Mouse (Mus musculus) A20 (cell line): Measurements from ENCODE around the gene Map1a.

Experiments used
- DNase-seq: peaks from one replicate; pipeline ENCODE4 v3.0.0-alpha.2; 2011; ENCODE audit warnings: low read depth, low spot score

The Map1a gene

DNA sequence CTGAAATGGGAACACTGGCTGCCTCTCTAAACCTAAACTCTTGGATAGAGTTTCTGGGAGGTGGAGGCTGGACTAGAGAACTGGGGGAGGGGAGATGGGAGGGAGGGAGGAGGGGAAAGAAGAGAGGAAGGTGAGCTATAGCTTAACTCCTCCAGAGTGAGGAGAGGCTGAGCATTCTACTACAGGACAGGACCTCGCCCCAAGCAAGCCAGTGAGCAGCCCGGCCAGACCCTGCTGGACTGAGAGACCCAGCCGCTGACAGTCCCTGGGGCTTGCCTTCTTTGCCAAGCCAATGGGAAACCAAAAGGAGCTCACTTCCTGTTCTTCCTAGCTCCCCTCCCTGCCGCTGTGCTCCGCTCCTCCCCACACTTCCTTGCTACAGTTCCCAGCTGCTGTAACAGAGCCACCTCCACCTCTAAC lies 19.6 kb downstream of the Map1a start:
- DNase-seq = no peak

DNA sequence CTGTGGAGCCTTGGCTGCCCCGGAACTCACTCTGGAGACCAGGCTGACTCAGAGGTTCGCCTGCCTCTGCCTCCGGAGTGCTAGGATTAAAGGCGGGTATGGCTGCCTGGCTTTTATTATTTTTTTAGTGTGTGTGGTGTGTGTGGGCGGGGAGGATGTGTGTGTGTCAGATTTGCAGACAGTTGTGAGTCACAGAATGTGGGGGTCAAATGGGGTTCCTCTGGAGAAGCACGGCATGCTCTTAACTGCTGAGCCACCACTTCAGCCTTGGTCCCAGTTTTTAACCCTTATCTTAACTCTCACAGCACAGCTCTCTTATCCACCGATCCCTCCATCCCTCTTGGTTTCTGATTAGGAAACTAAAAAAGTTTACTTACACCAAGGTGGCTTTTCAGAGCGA lies 26.9 kb downstream of the Map1a start:
- no peak for DNase-seq

DNA sequence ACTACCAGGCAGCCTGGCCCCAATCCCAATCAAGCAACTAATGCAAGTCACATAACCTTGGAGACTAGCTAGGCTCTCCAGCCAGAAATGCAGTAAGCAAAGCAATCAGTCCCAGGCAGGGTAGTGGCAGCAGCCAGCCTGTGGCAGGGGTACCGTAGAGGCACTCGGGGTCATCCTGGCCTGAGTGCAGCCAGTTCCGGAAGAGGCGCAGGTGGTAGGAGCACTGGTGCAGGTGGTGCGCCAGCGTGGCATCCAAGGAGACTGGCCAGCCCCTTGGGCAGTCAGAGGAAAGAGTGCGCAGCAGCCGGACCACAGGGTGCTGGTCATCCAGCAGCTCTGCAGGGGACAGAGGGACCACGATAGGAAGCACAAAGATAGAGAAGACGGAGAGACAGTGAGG lies 33.6 kb downstream of the Map1a start:
- DNase-seq = no peak

DNA sequence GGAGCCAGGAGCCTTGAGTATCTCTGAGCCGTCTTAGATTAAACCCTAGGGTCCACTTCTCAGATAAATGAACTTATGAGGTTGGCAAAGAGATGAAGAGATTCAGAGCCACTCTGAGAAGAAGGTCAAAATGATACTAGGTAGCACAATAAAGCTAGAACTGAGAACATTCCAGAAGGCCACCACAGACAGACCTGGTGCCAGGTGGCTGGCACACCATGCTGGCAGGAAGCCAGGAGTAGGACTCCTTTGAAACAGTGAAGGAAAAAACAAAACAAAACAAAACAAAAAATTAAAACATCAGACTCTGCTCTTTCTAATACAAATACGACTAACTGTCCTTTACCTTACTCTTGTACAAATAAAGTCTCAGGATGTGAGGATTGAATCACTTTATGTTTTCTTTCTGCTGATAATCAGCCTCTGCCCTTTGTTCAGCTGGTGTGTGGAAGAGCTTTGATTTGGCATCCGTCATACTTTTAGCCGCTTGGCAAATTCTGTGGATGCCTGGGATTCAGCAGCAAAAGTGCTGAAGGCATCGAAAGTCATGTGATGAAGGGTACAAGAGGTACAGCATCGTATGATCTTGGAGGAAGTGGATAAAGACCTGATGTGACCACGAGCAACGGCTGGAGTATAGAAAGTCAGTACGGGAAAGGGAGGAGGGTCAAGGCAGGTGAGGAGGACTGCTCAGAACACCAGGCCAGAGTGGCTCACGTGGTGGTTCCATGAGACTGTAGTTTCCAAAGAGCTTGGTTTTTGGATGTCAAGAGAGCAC lies 34.5 kb downstream of the Map1a start:
- no peak for DNase-seq

DNA sequence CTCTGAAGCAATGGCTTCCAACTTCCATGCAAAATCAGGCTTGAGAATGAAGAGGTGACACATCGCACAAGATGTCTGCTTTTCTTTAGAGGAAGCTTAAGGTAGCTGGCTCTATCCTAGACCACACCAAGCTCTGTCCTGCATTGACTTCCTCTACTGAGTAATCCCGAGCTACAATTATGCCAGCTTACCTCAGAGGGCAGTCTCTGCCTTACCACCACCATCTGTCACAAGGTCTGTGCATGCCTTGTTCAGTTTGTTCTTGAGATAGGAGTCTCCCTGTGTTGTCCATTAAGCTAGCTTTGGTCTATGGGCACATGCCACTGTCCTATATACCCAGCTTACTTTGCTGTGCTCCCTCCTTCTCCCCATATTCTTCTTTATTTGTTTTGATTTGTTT lies 40.1 kb downstream of the Map1a start:
- no peak for DNase-seq

DNA sequence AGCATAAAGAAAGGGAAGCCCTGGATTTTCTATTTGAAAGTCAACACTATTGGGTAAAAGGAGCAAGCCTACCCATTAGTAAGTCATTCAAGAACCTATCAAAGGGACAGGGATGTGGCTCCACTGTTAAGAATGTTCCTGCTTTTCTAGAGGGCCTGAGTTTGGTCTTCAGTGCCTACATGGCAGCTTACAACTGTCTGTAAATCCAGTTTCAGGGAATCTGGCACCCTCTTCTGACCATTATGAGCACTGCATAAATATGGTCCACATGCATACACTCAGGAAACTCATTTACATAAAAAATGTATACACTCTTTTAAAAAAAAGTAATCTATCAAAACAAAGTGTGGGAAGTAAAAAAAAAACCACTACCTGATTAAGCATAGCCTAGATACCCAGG lies 49.7 kb downstream of the Map1a start:
- DNase-seq = peak; percentile 39

DNA sequence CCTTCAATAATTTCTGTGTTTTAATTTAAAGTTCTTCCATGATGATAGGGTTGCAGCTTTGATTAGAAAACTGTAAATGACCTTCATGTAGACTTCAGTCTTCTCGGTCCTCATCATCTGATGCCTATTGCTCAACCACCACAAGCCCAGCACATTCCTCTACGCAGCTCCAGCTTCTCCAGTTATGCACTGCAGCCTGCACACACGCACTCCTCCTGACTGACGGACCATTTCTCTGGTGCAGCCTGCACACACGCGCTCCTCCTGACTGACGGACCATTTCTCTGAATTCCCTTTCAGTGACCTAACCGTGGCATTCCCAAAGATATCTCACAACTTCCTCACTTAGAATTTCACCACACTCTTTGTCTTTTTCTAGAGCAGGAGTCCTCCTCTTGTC lies 63.8 kb downstream of the Map1a start:
- no peak for DNase-seq

DNA sequence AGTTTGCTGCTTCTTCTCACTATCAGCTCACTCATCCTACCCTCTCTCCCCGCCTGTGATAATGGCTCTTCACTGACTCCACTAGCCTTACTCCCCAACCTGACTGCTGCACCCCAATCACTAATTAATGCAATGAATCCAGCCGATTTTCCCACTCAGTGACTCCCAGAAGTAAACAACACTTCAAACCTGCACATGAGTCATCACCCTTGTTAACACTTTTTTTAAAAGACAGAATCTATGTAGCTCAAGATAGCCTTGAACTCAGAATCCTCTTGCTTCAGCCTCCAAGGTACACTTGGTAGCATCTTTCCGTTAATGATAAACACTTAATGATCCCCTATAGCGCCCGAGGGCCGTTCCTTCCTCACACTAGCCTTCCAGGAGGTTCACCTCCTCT lies 65.0 kb downstream of the Map1a start:
- no peak for DNase-seq

DNA sequence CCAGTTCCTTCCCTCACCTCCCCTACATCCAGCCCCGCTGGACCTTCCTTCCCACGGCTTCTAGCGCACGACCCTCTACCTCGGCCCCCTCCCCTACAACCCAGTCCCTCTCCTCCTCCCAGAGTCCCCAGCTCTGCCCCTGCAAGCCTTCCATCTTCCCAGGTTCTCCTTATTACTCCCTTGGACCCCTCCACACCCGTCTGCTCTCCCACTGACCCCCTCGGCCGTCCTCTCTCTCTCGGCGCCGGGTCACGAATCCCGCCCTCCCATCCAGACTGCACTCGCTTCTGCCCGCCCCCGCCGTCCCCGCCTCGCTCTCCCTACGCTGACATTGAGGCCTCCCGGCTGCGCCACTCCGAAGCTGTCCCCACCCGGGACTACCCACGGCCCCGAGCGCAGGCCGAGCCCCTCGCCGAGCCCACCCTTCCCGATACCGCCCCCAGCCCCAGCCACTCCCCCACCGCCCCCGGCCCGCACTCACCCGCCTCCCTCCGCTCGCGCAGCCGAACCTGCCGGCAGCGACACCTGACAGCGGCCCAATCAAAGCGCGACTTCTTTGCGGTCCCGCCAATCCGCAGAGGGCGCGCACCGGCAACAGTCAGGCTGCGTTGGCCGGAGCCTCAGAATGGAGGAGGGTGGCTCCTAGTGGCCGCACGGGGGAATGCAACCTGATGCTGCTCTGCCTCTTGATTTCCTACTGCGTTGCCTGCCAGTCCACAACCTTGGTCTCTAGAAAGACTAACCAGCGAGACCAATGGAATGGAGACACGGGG lies 65.6 kb downstream of the Map1a start, which contains the start of gene Ppip5k1:
Gene Ppip5k1, minus strand, starts transcription at position 577 of the 773 bp plus-strand sequence.
- peak; percentile 95 for DNase-seq

DNA sequence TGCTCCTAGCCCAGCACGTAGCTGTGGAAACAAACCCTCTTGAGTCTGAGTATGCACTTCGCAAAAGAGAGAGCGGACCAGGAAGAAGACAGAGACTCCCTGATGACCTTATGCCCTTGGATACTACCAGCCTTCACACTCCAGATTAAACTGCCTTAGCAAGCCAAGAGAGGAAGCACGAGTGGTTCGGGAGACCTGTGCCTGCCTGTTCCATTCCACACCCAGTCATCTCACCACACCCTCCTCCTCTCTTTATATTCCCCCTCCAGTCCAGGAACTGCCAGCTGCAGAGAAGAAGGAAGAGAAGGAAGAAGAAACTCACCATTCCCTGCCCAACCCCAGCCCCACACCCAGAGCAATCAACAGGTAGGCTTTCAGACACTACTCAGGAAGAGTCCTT lies 68.1 kb downstream of the Map1a start, which contains the start of gene Ckmt1:
Gene Ckmt1, plus strand, starts transcription at position 221 of the 400 bp plus-strand sequence.
- DNase-seq = no peak

DNA sequence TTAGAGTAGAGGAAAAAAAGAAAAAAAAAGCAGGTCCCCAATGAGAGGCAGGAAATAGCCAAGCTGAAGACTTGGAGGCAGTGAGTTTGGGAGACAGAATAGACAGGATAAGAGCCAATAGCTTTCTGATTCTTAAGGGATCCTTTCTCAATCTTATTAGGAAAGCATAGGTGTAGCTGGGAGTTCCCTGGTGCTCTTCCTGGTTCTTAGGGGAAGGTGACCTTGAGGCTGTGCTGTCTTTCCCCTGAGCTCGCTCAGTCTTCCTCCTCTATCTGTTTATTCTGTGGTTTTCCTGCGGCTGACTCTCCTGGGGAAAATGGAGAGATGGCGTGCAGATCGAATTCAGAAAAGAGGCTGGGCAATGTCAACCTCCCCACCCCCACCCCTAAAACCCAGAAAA lies 68.6 kb downstream of the Map1a start:
- DNase-seq = no peak

DNA sequence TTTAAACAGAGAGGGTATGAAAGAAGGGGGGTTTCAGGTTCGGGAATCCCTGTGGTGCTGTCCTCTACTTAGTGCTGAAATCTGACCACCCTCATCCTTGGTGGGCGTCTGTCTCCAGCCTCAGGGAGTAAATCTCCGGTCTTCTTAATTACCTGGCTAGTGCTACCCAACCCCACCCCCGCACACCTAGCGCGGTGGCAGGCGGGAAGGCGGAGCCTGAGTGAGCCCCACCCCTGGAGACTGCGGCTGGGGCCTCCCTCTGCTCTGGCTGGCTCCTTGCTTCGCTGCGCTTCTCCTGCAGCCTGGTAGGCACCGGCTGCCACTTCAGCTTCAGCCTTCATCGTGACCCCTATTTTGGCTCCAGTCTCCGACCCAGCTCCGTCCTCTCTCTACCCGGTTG lies 69.0 kb downstream of the Map1a start:
- DNase-seq = peak; percentile 59

DNA sequence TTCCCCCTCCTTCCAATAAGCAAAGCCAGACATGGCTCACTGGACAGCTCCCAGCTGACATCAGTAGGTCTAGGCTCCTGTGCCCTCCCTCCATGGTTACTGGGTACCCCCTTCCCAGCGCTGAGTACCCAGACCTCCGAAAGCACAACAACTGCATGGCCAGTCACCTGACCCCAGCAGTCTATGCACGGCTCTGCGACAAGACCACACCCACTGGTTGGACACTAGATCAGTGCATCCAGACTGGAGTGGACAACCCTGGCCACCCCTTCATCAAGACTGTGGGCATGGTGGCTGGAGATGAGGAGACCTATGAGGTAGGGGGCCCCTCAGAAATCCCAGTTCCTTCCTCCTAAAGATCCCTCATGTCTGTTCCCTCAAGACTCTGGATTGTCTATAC lies 70.1 kb downstream of the Map1a start:
- no peak for DNase-seq
